Mouse (Mus musculus) liver, embryonic 12.5 days (tissue): ENCODE measurements around the gene Aida. TPM values are rescaled to one million over a fixed set of nuclear protein-coding genes. Genes with fewer than 3 reads are reported as not detected.

Experiments used
- ATAC-seq: fragments of 200-750 bp; cut with Nextera tagmentation; 2 replicates; pipeline ENCODE4 v1.8.0; 2017; ENCODE audit warnings: moderate number of reproducible peaks, mild to moderate bottlenecking, moderate library complexity
- H3K27ac ChIP-seq: fragments of 300-500 bp; sonication (generic); 2 replicates; pipeline ENCODE4 v1.5.1; 2016; ENCODE audit warnings: mild to moderate bottlenecking
- H3K27me3 ChIP-seq: fragments of 300-500 bp; sonication (generic); replicated peaks from 2 replicates; pipeline ENCODE4 v1.6.1; 2016; ENCODE audit warnings: mild to moderate bottlenecking, moderate library complexity
- H3K36me3 ChIP-seq: fragments of 300-500 bp; sonication (generic); 2 replicates; pipeline ENCODE4 v1.6.1; 2016; ENCODE audit warnings: mild to moderate bottlenecking, moderate library complexity
- H3K4me1 ChIP-seq: fragments of 300-500 bp; sonication (generic); 2 replicates; pipeline ENCODE4 v1.6.1; 2016
- H3K4me2 ChIP-seq: fragments of 300-500 bp; sonication (generic); 2 replicates; pipeline ENCODE4 v1.6.1; 2016; ENCODE audit warnings: mild to moderate bottlenecking, moderate library complexity
- H3K4me3 ChIP-seq: fragments of 300-500 bp; sonication (generic); 2 replicates; pipeline ENCODE4 v1.5.1; 2016; ENCODE audit warnings: mild to moderate bottlenecking, moderate library complexity
- H3K9ac ChIP-seq: fragments of 300-500 bp; sonication (generic); 2 replicates; pipeline ENCODE4 v1.6.1; 2016; ENCODE audit warnings: mild to moderate bottlenecking, moderate library complexity
- H3K9me3 ChIP-seq: fragments of 300-500 bp; sonication (generic); replicated peaks from 2 replicates; pipeline ENCODE4 v1.6.1; 2016; ENCODE audit warnings: mild to moderate bottlenecking, moderate library complexity
- WGBS: fragments of 180-500 bp; shearing (Covaris S2); methylation state at CpG from one replicate; pipeline ENCODE4 v1.1.7; 2016; ENCODE audit not compliant: insufficient replicate concordance; 5-methylcytosine and 5-hydroxymethylcytosine counted together
- polyA plus RNA-seq: library from polyadenylated mRNA; unstranded; fragments of >200 nt; fragmentation: Nextera tagmentation; extraction: Ambion mirVana; gene quantifications from 2 replicates; pipeline ENCODE4 v1.2.1, GENCODE M21; 2016

The Aida gene
- polyA plus RNA-seq, result 26.7 and 26.9 TPM in 2 replicates

DNA sequence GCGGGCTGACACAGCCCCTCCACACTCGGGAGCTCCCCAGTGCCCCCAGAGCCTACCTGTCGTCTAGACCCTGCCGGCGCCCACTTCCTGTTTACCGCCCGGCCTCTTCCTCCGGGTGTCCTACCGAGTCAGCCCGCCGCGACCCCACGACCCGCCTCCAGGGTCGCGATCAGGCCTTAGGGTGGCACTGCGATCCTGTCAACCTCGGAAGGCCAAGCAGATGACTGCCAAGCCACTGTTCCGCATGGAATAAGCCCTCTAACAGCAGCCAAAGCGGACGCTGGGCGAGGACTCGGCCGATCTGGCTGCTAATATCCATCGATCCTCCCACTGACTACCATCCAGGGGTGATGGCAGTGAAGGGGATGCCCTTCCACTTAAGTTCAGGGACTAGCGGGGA lies at the start of gene Aida:
TSS of gene Aida (plus strand) at position 126 of the 400 bp plus-strand sequence.
- H3K4me2 ChIP-seq, result peak within 1 kb of the TSS; percentile 69
- H3K4me3 ChIP-seq, result peak within 1 kb of the TSS; percentile 65
- ATAC-seq, result peak; percentile 4
- H3K9me3 ChIP-seq, result no peaks in the 10 kb centered on the region
- 3% methylated on average over 26 of the region's 26 CpGs for WGBS
- H3K9ac ChIP-seq, result peak within 1 kb of the TSS; percentile 74
- H3K27me3 ChIP-seq, result no peaks in the 10 kb centered on the region
- peak within 1 kb of the TSS; percentile 81 for H3K27ac ChIP-seq
- H3K36me3 ChIP-seq, result peaks cover 26% of the 10 kb centered on the region
- peaks cover 8% of the 10 kb centered on the region; the same call in 1 of the 2 replicates for H3K4me1 ChIP-seq

GRCm38 (mm10) chr1:183248144-183248543 lies 48.2 kb upstream of the Aida start:
- no peak overlapping the region for H3K4me3 ChIP-seq
- no peaks in the 10 kb centered on the region for H3K36me3 ChIP-seq
- H3K27ac ChIP-seq, result no peak overlapping the region
- ATAC-seq, result peak; percentile 66
- H3K9ac ChIP-seq, result no peak overlapping the region
- WGBS, result 2% methylated on average over 1 of the region's 1 CpGs
- peaks cover 20% of the 10 kb centered on the region for H3K4me1 ChIP-seq
- H3K4me2 ChIP-seq, result no peak overlapping the region
- no peaks in the 10 kb centered on the region for H3K27me3 ChIP-seq
- H3K9me3 ChIP-seq, result no peaks in the 10 kb centered on the region

DNA sequence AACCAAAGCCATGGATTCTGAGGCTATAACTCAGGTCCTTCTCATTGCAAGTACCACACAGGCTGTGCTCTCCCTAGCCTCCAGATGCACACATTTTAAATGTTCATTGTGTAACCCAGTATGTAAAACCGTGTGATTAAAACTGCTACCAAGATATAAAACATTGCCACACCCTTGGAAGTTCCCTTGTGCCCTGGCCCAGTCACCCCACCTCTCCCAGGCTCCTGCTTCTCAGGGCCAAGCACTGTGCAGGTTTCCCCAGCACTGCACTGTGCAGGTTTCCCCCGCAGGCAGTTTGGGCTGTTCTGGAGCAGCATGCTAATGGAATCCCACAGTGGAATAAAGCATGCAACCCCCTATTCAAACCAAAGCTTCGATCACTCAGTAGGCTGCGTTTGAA lies 45.8 kb upstream of the Aida start:
- Histone ChIP-seq H3K4me3 (no peak overlapping the region), H3K36me3 (no peaks in the 10 kb centered on the region), H3K27me3 (no peaks in the 10 kb centered on the region), H3K27ac (no peak overlapping the region), H3K4me1 (peaks cover 20% of the 10 kb centered on the region), H3K4me2 (no peak overlapping the region), H3K9ac (no peak overlapping the region), H3K9me3 (no peaks in the 10 kb centered on the region)
- 52% methylated on average over 4 of the region's 4 CpGs for WGBS
- ATAC-seq, result peak; percentile 47

DNA sequence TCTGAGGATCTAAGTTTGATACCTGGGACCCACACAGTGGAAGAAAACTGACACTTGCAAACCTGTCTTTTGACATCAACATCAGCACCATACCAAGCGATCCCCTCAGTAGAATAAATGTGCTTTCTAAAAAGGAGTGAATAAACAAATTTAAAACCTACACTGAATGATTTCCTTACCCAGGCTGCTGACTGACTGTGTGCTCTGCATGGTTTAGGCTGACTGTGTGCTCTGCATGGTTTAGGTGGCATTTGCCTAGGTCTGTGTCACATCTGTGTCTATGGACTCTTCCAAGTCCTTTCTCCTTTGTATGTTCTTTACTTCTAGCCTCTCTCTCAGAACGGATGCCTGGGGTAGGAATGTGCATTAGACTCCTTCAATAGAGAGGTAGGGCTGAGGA lies 44.6 kb upstream of the Aida start:
- no peaks in the 10 kb centered on the region for H3K9me3 ChIP-seq
- no peak overlapping the region for H3K27ac ChIP-seq
- no peak overlapping the region for H3K4me2 ChIP-seq
- H3K27me3 ChIP-seq, result no peaks in the 10 kb centered on the region
- ATAC-seq, result no peak
- H3K4me3 ChIP-seq, result no peak overlapping the region
- H3K36me3 ChIP-seq, result no peaks in the 10 kb centered on the region
- H3K9ac ChIP-seq, result no peak overlapping the region
- peaks cover 20% of the 10 kb centered on the region for H3K4me1 ChIP-seq
- 53% methylated on average over 2 of the region's 2 CpGs for WGBS

- Histone ChIP-seq H3K36me3 (no peaks in the 10 kb centered on the region), H3K4me2 (no peak overlapping the region), H3K9me3 (no peaks in the 10 kb centered on the region), H3K9ac (no peak overlapping the region), H3K27me3 (no peaks in the 10 kb centered on the region), H3K4me1 (peaks cover 16% of the 10 kb centered on the region), H3K4me3 (no peak overlapping the region), H3K27ac (no peak overlapping the region)
- WGBS, result 68% methylated on average over 10 of the region's 10 CpGs
- no peak for ATAC-seq
Observed at GRCm38 (mm10) chr1:183252574-183252973, 43.8 kb upstream of the Aida start.

DNA sequence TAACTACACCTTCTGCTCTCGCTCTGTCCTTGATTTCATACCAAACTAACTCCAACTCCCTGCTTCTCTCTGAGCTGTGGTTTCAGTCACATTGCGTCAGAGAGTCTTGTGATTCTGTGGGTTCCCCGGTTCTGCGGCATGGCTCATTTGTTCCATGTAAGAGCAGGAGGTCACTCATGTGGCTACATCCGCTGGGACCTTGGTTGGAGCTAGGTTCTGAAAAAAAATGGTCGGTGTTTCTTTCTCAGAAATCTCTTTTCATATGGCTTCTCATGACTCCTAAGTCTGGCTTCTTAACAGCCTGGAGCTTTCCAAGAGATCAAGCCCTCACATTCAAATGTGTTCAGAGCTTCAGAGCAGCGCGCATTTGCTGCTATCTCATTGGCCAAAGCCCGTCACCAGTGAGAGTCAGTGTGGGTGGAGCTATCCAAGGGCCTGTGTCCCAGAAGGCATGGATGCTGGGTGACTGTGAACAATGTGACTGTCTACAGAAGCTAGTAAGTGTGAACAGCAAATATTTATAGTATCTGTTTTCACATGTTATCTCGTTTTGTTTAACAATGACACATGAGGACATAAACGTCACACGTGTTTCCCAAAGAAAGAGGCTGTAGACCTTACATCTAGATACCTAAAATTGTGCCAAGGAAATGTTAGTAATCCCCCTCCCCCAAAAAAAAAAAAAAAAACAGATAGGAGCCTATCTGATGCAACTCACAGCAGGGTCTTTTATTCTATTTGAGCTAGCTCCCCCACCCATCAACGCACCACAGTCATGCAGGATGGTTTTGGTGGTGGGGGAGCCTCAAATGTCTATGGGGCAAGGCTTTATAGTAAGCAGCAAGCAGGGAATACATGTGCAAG lies 32.0 kb upstream of the Aida start:
- ATAC-seq, result peak; percentile 64; the same call in 1 of the 2 replicates
- H3K9ac ChIP-seq, result no peak overlapping the region
- H3K36me3 ChIP-seq, result no peaks in the 10 kb centered on the region
- WGBS, result 55% methylated on average over 13 of the region's 13 CpGs
- H3K4me2 ChIP-seq, result peak overlapping the region; percentile 21
- no peak overlapping the region for H3K4me3 ChIP-seq
- H3K9me3 ChIP-seq, result no peaks in the 10 kb centered on the region
- no peaks in the 10 kb centered on the region for H3K27me3 ChIP-seq
- H3K4me1 ChIP-seq, result no peaks in the 10 kb centered on the region
- H3K27ac ChIP-seq, result no peak overlapping the region

GRCm38 (mm10) chr1:183265921-183266467 lies 30.4 kb upstream of the Aida start:
- no peak for ATAC-seq
- Histone ChIP-seq H3K4me3 (no peak overlapping the region), H3K27me3 (no peaks in the 10 kb centered on the region), H3K27ac (no peak overlapping the region), H3K4me2 (0 out of 2 replicates have a peak overlapping the region, but pooled peaks have one; percentile 8), H3K36me3 (no peaks in the 10 kb centered on the region), H3K9ac (no peak overlapping the region), H3K9me3 (no peaks in the 10 kb centered on the region), H3K4me1 (no peaks in the 10 kb centered on the region)
- WGBS, result 41% methylated on average over 14 of the region's 14 CpGs

- Histone ChIP-seq H3K4me3 (no peak overlapping the region), H3K27me3 (no peaks in the 10 kb centered on the region), H3K4me1 (no peaks in the 10 kb centered on the region), H3K4me2 (no peak overlapping the region), H3K9me3 (no peaks in the 10 kb centered on the region), H3K27ac (no peak overlapping the region), H3K36me3 (no peaks in the 10 kb centered on the region), H3K9ac (no peak overlapping the region)
- ATAC-seq, result no peak
- WGBS, result 69% methylated on average over 6 of the region's 6 CpGs
Observed at GRCm38 (mm10) chr1:183267666-183268065, 28.7 kb upstream of the Aida start.

DNA sequence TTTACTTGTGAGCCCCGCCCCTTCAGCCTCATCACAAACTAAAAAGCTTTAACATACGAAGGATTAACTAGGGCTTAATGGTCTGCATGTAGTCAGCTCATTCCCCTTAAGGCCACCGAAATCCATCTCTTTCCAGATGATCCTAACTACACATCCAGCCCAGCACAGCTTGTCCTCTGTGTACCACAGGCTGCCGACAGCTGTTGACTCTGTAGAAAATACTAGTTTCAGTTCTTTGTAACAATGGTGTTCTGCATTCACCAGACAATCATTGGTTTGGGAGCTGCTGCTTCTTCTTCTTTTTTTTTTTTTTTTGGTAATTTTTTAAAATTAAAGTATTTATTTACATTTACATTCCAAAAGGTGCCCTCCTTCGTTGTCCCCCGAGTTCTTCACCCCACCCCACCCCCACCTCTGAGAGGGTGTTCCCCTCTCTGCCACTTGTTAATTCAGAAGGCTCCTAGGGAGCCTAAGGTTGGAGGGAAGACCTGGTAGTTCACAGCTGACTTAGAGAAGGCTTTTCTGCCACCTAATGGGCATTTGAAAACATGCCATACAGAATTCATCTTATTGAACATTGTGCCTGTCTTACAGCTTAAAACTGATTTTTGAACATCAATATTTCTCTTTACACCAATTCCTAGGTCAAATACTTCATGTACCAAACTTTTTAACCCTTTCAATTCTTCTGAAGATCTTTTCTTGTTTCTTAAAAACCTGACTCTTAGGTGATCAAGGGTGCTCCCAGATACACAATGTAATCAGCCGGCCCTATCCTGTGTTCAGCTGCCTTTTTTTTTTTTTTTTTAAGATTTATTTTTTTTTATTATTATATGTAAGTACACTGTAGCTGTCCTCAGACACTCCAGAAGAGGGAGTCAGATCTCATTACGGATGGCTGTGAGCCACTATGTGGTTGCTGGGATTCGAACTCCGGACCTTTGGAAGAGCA lies 23.2 kb upstream of the Aida start:
- H3K27ac ChIP-seq, result no peak overlapping the region
- H3K4me1 ChIP-seq, result no peaks in the 10 kb centered on the region
- ATAC-seq, result no peak; the same call in 1 of the 2 replicates
- 50% methylated on average over 10 of the region's 10 CpGs for WGBS
- no peak overlapping the region for H3K9ac ChIP-seq
- no peaks in the 10 kb centered on the region for H3K9me3 ChIP-seq
- H3K4me2 ChIP-seq, result no peak overlapping the region
- peaks cover 15% of the 10 kb centered on the region for H3K36me3 ChIP-seq
- H3K27me3 ChIP-seq, result no peaks in the 10 kb centered on the region
- no peak overlapping the region for H3K4me3 ChIP-seq

GRCm38 (mm10) chr1:183274385-183274784 lies 22.0 kb upstream of the Aida start:
- no peak overlapping the region for H3K27ac ChIP-seq
- 59% methylated on average over 3 of the region's 3 CpGs for WGBS
- peaks cover 27% of the 10 kb centered on the region for H3K36me3 ChIP-seq
- no peak for ATAC-seq
- no peaks in the 10 kb centered on the region for H3K9me3 ChIP-seq
- H3K27me3 ChIP-seq, result no peaks in the 10 kb centered on the region
- H3K4me2 ChIP-seq, result no peak overlapping the region
- H3K4me1 ChIP-seq, result no peaks in the 10 kb centered on the region
- no peak overlapping the region for H3K9ac ChIP-seq
- H3K4me3 ChIP-seq, result no peak overlapping the region

GRCm38 (mm10) chr1:183275763-183276162 lies 20.6 kb upstream of the Aida start:
- Histone ChIP-seq H3K9ac (no peak overlapping the region), H3K9me3 (no peaks in the 10 kb centered on the region), H3K4me1 (no peaks in the 10 kb centered on the region), H3K4me2 (no peak overlapping the region), H3K4me3 (no peak overlapping the region), H3K27me3 (no peaks in the 10 kb centered on the region), H3K36me3 (peaks cover 41% of the 10 kb centered on the region), H3K27ac (no peak overlapping the region)
- ATAC-seq, result no peak
- 68% methylated on average over 5 of the region's 5 CpGs for WGBS
